Mouse (Mus musculus): Measurements from ENCODE around the gene Klf13.

Klf13 gene

DNA sequence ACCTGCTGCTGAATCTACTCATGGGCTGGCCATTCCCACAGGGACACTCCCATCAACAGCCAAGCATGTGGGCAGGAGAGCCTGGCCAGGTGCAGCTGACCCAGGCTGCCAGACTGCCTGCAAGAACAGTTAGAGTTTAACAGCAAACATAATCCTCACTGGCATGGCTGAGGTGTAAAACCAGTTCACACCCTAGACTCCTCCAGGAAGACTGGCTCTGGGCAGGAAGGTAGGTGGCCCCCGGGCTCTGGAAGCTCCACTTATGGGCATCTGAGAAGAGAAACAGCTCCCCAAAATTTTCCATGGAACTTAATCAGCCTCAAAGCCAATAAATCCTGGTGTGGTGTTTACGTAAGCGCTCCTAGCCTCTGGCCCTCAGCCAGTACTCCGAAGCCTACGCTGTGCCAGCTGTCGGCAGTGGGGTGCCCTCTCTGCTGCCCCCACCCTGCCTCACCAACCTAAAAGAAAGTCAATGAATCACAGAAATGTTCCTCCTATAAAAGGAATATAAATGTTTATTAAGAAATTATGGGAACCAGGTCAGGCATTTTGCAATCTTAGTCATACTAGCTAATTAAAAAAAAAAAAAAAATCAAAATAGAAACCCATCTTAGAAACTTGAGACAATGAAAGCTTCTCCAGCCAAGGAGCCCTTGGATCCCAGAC is 13.8 kb downstream of the Klf13 start:
- peak; percentile 98 for DNase-seq

- DNase-seq: peak; percentile 92
Measured at GRCm38 (mm10) chr7:63924151-63924550, 14.6 kb downstream of the Klf13 start.

GRCm38 (mm10) chr7:63922975-63923374 is 15.7 kb downstream of the Klf13 start:
- peak; percentile 81 for DNase-seq

GRCm38 (mm10) chr7:63922571-63922970 is 16.1 kb downstream of the Klf13 start:
- DNase-seq: no peak

- DNase-seq: peak; percentile 92
Measured at GRCm38 (mm10) chr7:63921909-63922562, 16.7 kb downstream of the Klf13 start.

GRCm38 (mm10) chr7:63918771-63919768 is 19.6 kb downstream of the Klf13 start:
- DNase-seq: peak; percentile 97

GRCm38 (mm10) chr7:63917693-63918092 is 21.0 kb downstream of the Klf13 start:
- peak; percentile 99 for DNase-seq

DNA sequence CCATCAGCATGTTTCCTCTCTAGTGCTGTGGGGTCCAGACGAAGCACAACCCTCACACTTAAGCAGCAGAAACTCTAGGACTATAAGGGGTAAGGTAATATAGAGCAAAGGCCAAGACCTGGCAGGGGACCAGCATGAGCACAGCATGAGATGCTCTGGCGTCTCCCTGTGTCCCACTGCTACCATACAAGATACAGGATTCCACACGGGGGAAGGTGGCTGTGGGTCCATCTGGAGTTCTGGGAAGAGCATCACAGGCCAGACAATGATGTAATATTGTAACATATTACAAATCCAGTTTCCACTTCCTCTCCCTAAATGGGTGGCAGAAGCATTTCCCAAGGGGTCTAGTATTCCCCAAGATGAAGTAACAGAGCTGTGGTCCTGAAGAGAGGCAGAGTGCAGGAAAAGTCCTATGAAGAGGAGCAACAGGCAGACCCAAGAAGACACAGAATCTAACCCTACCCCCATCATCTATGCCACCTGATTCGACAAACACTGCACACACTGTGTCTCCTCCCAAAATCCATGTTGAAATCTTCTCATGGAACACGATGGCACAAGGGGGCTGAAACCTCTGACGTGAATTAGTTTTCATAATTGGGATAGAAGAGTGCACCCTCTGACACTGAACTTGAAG is 22.3 kb downstream of the Klf13 start, which contains the start of gene E030018B13Rik:
Gene E030018B13Rik, plus strand, starts transcription at position 590 of the 640 bp plus-strand sequence.
- peak; percentile 94 for DNase-seq

- peak; percentile 91 for DNase-seq
Measured at GRCm38 (mm10) chr7:63914891-63915290, 23.8 kb downstream of the Klf13 start.

DNA sequence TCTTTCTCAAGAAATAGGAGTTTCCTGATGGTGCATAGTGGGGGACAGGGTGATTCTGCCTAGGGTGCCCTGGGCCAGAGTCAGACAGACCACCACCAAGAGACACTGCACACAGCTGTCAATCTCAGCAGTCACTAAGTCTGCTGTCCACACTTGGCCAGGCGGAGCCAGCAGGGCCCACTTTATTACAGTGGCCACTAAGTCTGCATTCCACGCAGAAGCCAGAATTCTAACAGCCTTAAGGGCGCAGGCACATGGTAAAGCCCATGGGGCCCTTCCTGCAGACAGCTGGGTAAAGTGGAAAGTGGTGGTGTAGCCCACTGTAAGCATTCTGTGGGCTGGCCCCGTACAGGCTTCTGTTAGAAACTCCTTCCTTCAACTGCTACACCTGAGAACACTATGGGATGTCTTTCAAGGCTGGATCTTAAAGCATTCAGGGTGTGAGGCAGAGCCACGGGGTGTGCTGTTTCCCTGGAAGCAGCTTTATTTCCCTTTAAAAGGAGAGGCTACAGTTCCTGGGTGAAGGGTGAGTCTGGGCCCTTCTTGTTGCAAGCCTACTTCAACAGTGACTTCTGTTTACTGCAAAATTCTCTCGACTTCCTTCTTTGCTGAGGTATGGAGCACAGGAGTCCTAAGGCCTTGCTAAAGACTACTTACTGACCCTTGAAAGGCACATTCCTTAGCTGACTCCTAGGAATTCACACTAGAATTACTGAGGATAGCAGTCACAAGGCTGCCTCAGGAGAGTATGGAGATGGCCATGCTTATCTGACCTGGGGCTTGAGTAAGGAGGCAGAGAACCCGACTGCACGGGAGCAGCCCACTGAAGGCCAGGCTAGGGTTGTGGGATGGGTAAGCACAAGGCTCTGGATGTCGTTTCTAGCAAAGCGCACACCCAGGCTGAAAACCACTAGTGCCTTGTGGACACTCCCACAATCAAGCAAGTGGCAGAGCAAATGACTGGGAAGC is 24.7 kb downstream of the Klf13 start:
- peak; percentile 93 for DNase-seq

- DNase-seq: peak; percentile 92
Measured at GRCm38 (mm10) chr7:63912924-63913723, 25.6 kb downstream of the Klf13 start.

DNA sequence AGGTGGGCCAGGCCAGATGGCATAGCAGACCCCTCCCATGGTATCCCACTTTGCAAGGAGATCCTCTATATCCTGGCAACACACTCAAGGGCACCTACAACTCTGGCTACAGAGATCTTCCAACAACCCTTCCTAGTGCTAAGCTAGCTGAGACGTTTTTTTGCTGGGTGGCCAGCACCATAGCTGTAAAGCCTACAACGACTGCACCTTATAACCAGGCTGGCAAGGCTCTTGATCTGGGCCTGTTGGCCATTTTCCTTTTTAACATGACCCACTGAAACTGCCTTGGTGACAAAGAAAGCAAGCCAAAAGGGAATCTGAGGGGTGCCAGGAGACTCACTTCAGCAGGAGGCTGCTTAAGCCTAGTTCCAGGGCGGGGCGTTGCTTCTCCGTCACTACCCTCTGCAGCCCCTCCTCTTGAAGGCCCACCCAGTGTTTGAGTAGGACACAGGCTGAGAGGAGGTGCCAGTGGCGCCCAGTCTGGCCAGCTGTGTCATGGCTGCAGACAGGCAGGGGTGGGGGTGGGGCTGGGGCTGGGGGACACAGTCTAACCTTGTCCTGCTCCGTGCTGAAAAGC is 26.4 kb downstream of the Klf13 start:
- DNase-seq: peak; percentile 99

GRCm38 (mm10) chr7:63911383-63912233 is 27.1 kb downstream of the Klf13 start:
- peak; percentile 100 for DNase-seq

- DNase-seq: peak; percentile 98
Measured at GRCm38 (mm10) chr7:63910912-63911311, 27.8 kb downstream of the Klf13 start.

DNA sequence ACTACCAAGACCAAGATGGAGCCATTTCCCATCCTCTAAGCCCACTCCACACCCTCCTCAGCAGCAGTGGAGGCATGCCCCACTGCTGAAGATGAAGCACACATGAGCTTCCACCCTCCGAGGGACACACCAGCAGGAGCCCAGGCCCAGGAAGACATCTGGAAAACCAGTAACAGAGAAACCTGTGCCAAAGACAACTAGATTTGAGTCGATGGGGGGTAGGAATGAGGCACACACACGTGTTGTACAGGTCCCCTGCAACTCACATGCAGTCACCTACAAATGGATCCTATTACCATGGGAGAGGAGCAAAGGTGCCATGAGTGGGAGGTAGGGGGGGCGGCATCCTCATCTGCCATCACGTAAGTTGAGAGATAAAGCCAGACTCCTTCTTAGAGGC is 28.5 kb downstream of the Klf13 start:
- peak; percentile 98 for DNase-seq

DNA sequence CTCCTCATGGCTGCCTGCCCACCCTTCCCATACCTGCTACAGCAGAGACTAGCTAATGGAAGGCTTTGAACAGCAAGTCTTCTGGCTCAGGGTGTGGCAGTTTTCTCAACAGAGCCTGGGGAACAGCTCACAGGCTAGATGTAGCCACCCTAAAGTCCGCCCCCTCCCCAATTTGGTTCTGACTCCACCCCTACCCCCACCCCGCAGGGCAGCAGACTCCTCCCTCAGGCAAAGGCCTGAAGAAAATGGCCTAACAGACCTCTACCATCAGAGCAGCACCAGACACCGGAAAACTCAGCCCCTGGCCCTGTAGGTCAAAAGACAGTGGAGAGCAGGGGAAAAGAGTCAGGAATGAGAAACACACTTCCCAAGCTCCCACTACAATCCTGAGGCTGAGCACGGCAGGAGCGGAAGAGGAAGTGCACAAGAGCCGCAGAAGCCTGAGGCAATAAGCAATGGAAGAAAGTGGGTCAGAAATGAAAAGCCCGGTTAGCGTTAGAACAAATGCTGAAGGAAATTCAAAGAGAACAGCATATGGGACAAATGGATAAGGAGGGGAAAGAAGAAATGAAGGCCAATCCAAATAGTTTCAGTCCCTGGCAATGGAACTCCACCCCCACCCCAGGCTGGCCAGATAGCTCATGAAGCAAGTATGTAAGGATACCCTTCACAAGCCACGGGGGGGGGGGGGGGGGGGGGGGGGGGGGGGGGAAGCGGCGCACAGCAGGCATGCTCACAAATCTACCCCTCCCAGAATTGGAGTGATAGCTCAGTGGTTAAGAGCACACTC is 30.0 kb downstream of the Klf13 start:
- peak; percentile 95 for DNase-seq

DNA sequence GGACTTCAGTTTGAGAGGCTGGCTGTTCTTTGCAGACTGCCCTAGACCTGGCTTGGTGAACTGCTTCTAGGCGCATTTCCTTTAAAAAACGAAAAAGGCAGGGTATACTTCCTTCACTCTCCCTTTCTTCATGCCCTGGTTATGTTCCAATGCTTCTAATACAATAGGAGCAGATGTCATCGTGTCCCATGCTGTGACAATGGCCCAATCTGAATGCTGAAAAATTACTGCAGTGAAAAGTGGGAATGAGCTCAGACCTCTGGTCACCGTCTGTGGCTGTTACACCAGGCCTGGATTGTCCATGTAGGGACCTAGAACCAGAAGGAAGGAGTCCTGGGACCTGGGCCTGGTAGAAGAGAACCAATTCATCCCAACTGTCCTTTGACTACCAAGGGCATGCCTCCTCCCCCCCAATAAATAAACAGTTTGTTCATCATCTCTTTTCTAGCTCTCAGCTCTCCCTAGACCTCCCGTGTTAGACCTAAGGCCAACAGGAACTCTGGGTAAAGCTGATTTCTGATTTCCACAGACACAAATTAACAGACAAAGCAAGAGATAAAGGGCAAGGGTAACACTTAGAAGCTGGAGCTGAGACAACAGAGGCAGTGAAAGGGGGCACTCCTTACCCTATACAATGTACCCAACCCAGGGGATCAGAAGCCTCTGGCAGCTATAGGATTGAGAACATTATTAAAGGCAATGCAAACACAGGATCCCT is 30.8 kb downstream of the Klf13 start:
- DNase-seq: peak; percentile 86

GRCm38 (mm10) chr7:63905642-63906041 is 33.1 kb downstream of the Klf13 start:
- peak; percentile 96 for DNase-seq

All from heart, adult 11 months (tissue).